Mouse (Mus musculus): ENCODE data around the gene Amph.
A peak's percentile ranks its signal among the peaks of the same experiment; 100 is the strongest.

The Amph gene

GRCm38 (mm10) chr13:19143766-19144165, 195.8 kb downstream of the Amph start:
- no peak for DNase-seq

- DNase-seq, result no peak
These were observed 199.5 kb downstream of the Amph start for GRCm38 (mm10) chr13:19147468-19147867.

- no peak for DNase-seq
These were observed 201.6 kb downstream of the Amph start for GRCm38 (mm10) chr13:19149574-19149973.

- DNase-seq, result no peak
These were observed 202.7 kb downstream of the Amph start for GRCm38 (mm10) chr13:19150438-19151301.

- DNase-seq, result no peak
These were observed 204.1 kb downstream of the Amph start for GRCm38 (mm10) chr13:19152126-19152525.

GRCm38 (mm10) chr13:19158484-19158883, 210.5 kb downstream of the Amph start:
- peak; percentile 49 to 81 for DNase-seq

GRCm38 (mm10) chr13:19160616-19161015, 212.6 kb downstream of the Amph start:
- no peak for DNase-seq

GRCm38 (mm10) chr13:19161111-19161510, 213.1 kb downstream of the Amph start:
- no peak for DNase-seq

- DNase-seq, result no peak
These were observed 214.1 kb downstream of the Amph start for GRCm38 (mm10) chr13:19162120-19162519.

GRCm38 (mm10) chr13:19177662-19178259, 229.8 kb downstream of the Amph start:
- peak; percentile 34 to 39 for DNase-seq

GRCm38 (mm10) chr13:19178351-19178750, 230.3 kb downstream of the Amph start:
- DNase-seq, result no peak

- DNase-seq, result no peak
These were observed 234.3 kb downstream of the Amph start for GRCm38 (mm10) chr13:19182259-19182658.

- no peak for DNase-seq
These were observed 242.0 kb downstream of the Amph start for GRCm38 (mm10) chr13:19190052-19190451.

- no peak for DNase-seq
These were observed 246.8 kb downstream of the Amph start for GRCm38 (mm10) chr13:19194803-19195202.

GRCm38 (mm10) chr13:19195456-19195855, 247.5 kb downstream of the Amph start:
- DNase-seq, result no peak

Data from cerebellum, postnatal 36 days (tissue).